Mouse (Mus musculus): Measurements from ENCODE around the gene Zfp574. TPM values are rescaled to one million over a fixed set of nuclear protein-coding genes. Genes with fewer than 3 reads are reported as not detected.
A peak's percentile ranks its signal among the peaks of the same experiment; 100 is the strongest.

Gene Zfp574
- polyA plus RNA-seq, 1 experiment from 2014 or later: 29.3 TPM

DNA sequence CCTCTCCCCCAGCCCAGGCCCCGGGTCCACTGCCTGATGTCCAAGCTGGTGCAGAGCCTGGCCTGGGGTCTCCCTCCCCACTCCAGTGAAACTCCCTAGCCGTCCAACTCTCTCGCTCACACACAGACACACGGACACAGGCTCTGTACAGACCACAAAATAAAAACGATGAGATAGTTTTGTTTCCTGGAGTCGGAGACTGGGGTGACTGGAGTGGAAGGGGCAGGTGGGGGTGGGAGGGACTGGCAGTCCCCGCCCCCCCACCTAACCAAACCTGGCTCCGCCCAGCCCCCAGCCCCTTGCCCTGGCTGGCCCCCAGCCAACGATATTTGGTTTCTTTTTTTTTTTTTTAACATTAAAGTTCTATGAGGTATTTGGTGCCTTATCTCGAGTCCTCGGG lies 16.6 kb downstream of the Zfp574 start:
- no peaks in the 10 kb centered on the region for H3K27me3 ChIP-seq (ENCODE audit: control insufficient read depth, insufficient read depth, low read length)
- no peak overlapping the region for H3K27ac ChIP-seq (ENCODE audit: low read depth, low read length)
- ATAC-seq (ENCODE audit: insufficient read depth, low FRiP score, low TSS enrichment): no peak
- no peaks in the 10 kb centered on the region for H3K36me3 ChIP-seq (ENCODE audit: control insufficient read depth, insufficient read depth, low read length)
- H3K4me2 ChIP-seq (ENCODE audit: low read depth): no peak overlapping the region
- H3K4me3 ChIP-seq (ENCODE audit: low read depth, low read length): no peak overlapping the region
- WGBS: 30% methylated on average over 10 of the region's 11 CpGs
- peaks cover 5% of the 10 kb centered on the region; the same call in 1 of the 2 replicates for H3K4me1 ChIP-seq (ENCODE audit: control insufficient read depth, insufficient read depth, low read length)
- no peaks in the 10 kb centered on the region for H3K9me3 ChIP-seq (ENCODE audit: control insufficient read depth, low read length)
- H3K9ac ChIP-seq (ENCODE audit: low read length): no peak overlapping the region
- DNase-seq (ENCODE audit: low spot score): peak; percentile 23

DNA sequence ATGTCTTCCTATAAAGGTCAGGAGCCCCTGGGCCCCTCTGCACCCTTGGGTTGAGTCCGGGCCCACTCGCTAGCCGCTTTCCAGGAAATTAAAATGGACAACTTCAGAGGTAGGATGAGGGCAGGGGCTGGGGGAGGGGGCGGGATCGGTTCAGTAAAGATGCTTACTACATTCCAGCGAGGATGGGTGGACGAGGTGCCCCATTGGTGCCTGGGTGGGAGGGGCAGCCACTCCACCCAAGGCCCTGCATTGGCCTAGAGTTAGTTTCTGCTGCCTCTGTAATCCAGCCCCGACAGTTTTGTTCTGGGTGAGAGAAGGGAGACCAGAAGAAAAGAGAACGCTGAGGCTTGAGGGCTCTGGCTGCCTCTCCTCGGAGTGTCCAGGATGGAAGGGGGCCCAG lies 17.5 kb downstream of the Zfp574 start:
- DNase-seq (ENCODE audit: low spot score) (no peak), ATAC-seq (ENCODE audit: insufficient read depth, low FRiP score, low TSS enrichment) (no peak)
- WGBS: 24% methylated on average over 10 of the region's 10 CpGs
- Histone ChIP-seq H3K4me3 (ENCODE audit: low read depth, low read length) (no peak overlapping the region), H3K9ac (ENCODE audit: low read length) (no peak overlapping the region; the same call in 1 of the 2 replicates), H3K4me1 (ENCODE audit: control insufficient read depth, insufficient read depth, low read length) (peaks cover 5% of the 10 kb centered on the region; the same call in 1 of the 2 replicates), H3K4me2 (ENCODE audit: low read depth) (no peak overlapping the region), H3K9me3 (ENCODE audit: control insufficient read depth, low read length) (no peaks in the 10 kb centered on the region), H3K27ac (ENCODE audit: low read depth, low read length) (no peak overlapping the region), H3K36me3 (ENCODE audit: control insufficient read depth, insufficient read depth, low read length) (no peaks in the 10 kb centered on the region), H3K27me3 (ENCODE audit: control insufficient read depth, insufficient read depth, low read length) (no peaks in the 10 kb centered on the region)

- DNase-seq (ENCODE audit: low spot score): no peak
- ATAC-seq (ENCODE audit: insufficient read depth, low FRiP score, low TSS enrichment): no peak
- WGBS: 70% methylated on average over 3 of the region's 3 CpGs
- Histone ChIP-seq H3K9me3 (ENCODE audit: control insufficient read depth, low read length) (no peaks in the 10 kb centered on the region), H3K27me3 (ENCODE audit: control insufficient read depth, insufficient read depth, low read length) (no peaks in the 10 kb centered on the region), H3K9ac (ENCODE audit: low read length) (no peak overlapping the region), H3K4me1 (ENCODE audit: control insufficient read depth, insufficient read depth, low read length) (no peaks in the 10 kb centered on the region), H3K4me3 (ENCODE audit: low read depth, low read length) (no peak overlapping the region), H3K36me3 (ENCODE audit: control insufficient read depth, insufficient read depth, low read length) (no peaks in the 10 kb centered on the region), H3K4me2 (ENCODE audit: low read depth) (no peak overlapping the region), H3K27ac (ENCODE audit: low read depth, low read length) (no peak overlapping the region)
Observed at GRCm38 (mm10) chr7:25098169-25098568, 25.8 kb downstream of the Zfp574 start.

DNA sequence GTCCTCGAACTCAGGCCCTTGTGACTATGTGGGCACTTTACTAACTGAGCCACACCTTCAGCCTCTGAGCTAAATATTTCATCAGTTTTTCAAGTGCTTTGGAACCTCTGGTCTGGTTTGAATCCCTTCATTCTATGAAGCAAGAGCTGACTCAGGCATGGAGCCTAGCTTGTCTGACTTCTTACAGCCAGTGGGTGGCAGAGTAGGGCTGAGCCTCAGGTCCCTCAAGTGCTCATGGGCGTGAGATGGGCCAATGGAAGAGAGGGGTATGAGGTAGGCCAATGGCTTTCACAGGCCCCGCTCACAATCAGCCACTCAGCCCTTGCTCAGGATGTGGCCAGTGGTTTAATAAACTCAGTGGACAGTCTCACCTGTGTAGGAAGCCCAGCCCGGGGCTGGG lies 27.2 kb downstream of the Zfp574 start:
- DNase-seq (ENCODE audit: low spot score): no peak
- Histone ChIP-seq H3K4me3 (ENCODE audit: low read depth, low read length) (no peak overlapping the region), H3K36me3 (ENCODE audit: control insufficient read depth, insufficient read depth, low read length) (no peaks in the 10 kb centered on the region), H3K9ac (ENCODE audit: low read length) (no peak overlapping the region), H3K27ac (ENCODE audit: low read depth, low read length) (no peak overlapping the region), H3K4me2 (ENCODE audit: low read depth) (no peak overlapping the region), H3K9me3 (ENCODE audit: control insufficient read depth, low read length) (no peaks in the 10 kb centered on the region), H3K27me3 (ENCODE audit: control insufficient read depth, insufficient read depth, low read length) (no peaks in the 10 kb centered on the region), H3K4me1 (ENCODE audit: control insufficient read depth, insufficient read depth, low read length) (no peaks in the 10 kb centered on the region)
- no peak for ATAC-seq (ENCODE audit: insufficient read depth, low FRiP score, low TSS enrichment)
- WGBS: 55% methylated on average over 4 of the region's 4 CpGs

DNA sequence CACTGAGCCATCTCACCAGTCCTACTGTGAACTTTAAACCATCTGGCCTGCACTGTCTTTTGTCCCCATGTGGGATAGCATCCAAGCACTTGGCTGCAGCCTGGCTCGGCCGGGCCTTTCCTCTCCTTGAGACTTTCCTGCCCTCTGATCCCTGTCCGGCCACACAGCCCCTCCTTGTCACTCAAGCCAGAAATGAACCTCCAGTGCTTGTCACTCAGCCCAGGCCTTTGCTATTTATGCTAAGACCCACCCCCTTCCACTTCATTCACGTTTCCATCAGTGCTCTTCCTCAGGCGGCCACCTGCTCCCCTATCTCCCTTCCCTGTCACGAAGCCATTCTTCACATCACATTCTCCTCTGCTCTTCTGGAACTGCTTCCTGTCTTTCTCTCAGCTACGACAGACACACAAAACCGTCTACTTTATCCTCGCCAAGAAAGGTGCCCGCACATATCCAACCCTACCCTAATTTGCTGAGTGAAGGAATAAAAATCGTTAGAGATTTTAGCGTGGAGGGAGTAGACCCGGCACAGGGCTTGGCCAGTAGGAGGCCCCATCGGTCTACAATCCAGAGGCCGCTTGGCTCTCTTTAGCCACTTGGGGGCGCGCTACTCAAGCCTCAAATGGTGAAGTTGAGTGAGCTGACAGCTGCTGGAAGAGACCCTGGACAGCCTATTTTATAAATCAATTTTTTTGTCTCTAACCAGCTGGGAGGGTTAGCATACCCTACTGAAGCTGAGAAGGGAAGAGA lies 33.2 kb downstream of the Zfp574 start:
- H3K9ac ChIP-seq (ENCODE audit: low read length): no peak overlapping the region
- H3K27ac ChIP-seq (ENCODE audit: low read depth, low read length): no peak overlapping the region
- H3K4me1 ChIP-seq (ENCODE audit: control insufficient read depth, insufficient read depth, low read length): 0 out of 2 replicates have a peak, but pooled peaks cover 5% of the 10 kb centered on the region
- H3K36me3 ChIP-seq (ENCODE audit: control insufficient read depth, insufficient read depth, low read length): no peaks in the 10 kb centered on the region
- H3K4me3 ChIP-seq (ENCODE audit: low read depth, low read length): no peak overlapping the region
- no peak overlapping the region for H3K4me2 ChIP-seq (ENCODE audit: low read depth)
- ATAC-seq (ENCODE audit: insufficient read depth, low FRiP score, low TSS enrichment) (0 out of 2 replicates have a peak, but pooled peaks have one; percentile 45), DNase-seq (ENCODE audit: low spot score) (peak; percentile 88)
- no peaks in the 10 kb centered on the region for H3K9me3 ChIP-seq (ENCODE audit: control insufficient read depth, low read length)
- no peaks in the 10 kb centered on the region for H3K27me3 ChIP-seq (ENCODE audit: control insufficient read depth, insufficient read depth, low read length)
- 21% methylated on average over 17 of the region's 17 CpGs for WGBS

GRCm38 (mm10) chr7:25106790-25107502 lies 34.6 kb downstream of the Zfp574 start:
- H3K36me3 ChIP-seq (ENCODE audit: control insufficient read depth, insufficient read depth, low read length): no peaks in the 10 kb centered on the region
- 0 out of 2 replicates have a peak, but pooled peaks cover 5% of the 10 kb centered on the region for H3K4me1 ChIP-seq (ENCODE audit: control insufficient read depth, insufficient read depth, low read length)
- no peak overlapping the region for H3K27ac ChIP-seq (ENCODE audit: low read depth, low read length)
- ATAC-seq (ENCODE audit: insufficient read depth, low FRiP score, low TSS enrichment) (peak; percentile 41; the same call in 1 of the 2 replicates), DNase-seq (ENCODE audit: low spot score) (peak; percentile 30)
- WGBS: 56% methylated on average over 16 of the region's 17 CpGs
- no peak overlapping the region for H3K4me2 ChIP-seq (ENCODE audit: low read depth)
- H3K9ac ChIP-seq (ENCODE audit: low read length): no peak overlapping the region
- no peaks in the 10 kb centered on the region; the same call in 1 of the 2 replicates for H3K9me3 ChIP-seq (ENCODE audit: control insufficient read depth, low read length)
- no peak overlapping the region for H3K4me3 ChIP-seq (ENCODE audit: low read depth, low read length)
- no peaks in the 10 kb centered on the region for H3K27me3 ChIP-seq (ENCODE audit: control insufficient read depth, insufficient read depth, low read length)

DNA sequence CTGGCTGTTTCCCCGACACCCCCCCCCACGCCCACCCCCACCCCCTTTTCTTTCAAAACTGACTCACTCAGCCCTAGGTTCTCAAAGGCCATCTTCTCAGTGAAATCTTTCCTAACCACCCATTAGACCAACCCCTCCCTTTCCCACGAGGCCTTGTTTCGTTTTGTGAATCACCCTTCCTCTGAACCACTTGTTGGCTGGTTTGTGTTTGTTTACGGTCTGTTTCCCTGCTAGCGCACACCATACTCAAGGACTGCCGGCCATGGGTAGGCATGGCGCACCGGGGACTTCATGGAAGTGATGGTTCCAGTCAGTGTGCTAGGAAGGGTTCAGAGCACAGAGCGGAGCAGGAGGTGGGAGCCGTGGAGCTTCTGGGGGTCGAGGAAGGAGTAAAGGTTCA lies 37.0 kb downstream of the Zfp574 start:
- Histone ChIP-seq H3K4me3 (ENCODE audit: low read depth, low read length) (no peak overlapping the region), H3K36me3 (ENCODE audit: control insufficient read depth, insufficient read depth, low read length) (no peaks in the 10 kb centered on the region), H3K9me3 (ENCODE audit: control insufficient read depth, low read length) (no peaks in the 10 kb centered on the region; the same call in 1 of the 2 replicates), H3K4me2 (ENCODE audit: low read depth) (no peak overlapping the region), H3K27ac (ENCODE audit: low read depth, low read length) (no peak overlapping the region), H3K27me3 (ENCODE audit: control insufficient read depth, insufficient read depth, low read length) (no peaks in the 10 kb centered on the region), H3K9ac (ENCODE audit: low read length) (no peak overlapping the region), H3K4me1 (ENCODE audit: control insufficient read depth, insufficient read depth, low read length) (0 out of 2 replicates have a peak, but pooled peaks cover 5% of the 10 kb centered on the region)
- 84% methylated on average over 12 of the region's 12 CpGs for WGBS
- ATAC-seq (ENCODE audit: insufficient read depth, low FRiP score, low TSS enrichment): no peak
- no peak for DNase-seq (ENCODE audit: low spot score)

GRCm38 (mm10) chr7:25110336-25110735 lies 38.0 kb downstream of the Zfp574 start:
- no peak overlapping the region for H3K27ac ChIP-seq (ENCODE audit: low read depth, low read length)
- 94% methylated on average over 9 of the region's 9 CpGs for WGBS
- no peak overlapping the region for H3K4me2 ChIP-seq (ENCODE audit: low read depth)
- H3K4me1 ChIP-seq (ENCODE audit: control insufficient read depth, insufficient read depth, low read length): 0 out of 2 replicates have a peak, but pooled peaks cover 5% of the 10 kb centered on the region
- no peak overlapping the region for H3K9ac ChIP-seq (ENCODE audit: low read length)
- no peak overlapping the region for H3K4me3 ChIP-seq (ENCODE audit: low read depth, low read length)
- 0 out of 2 replicates have a peak, but pooled peaks cover under 1% of the 10 kb centered on the region for H3K36me3 ChIP-seq (ENCODE audit: control insufficient read depth, insufficient read depth, low read length)
- DNase-seq (ENCODE audit: low spot score) (no peak), ATAC-seq (ENCODE audit: insufficient read depth, low FRiP score, low TSS enrichment) (no peak)
- no peaks in the 10 kb centered on the region for H3K27me3 ChIP-seq (ENCODE audit: control insufficient read depth, insufficient read depth, low read length)
- no peaks in the 10 kb centered on the region; the same call in 1 of the 2 replicates for H3K9me3 ChIP-seq (ENCODE audit: control insufficient read depth, low read length)

Measured in neural tube, embryonic 11.5 days (tissue).